Comparison of ENCODE assay signal across 28 mouse cellular contexts in the genomic region with DNA sequence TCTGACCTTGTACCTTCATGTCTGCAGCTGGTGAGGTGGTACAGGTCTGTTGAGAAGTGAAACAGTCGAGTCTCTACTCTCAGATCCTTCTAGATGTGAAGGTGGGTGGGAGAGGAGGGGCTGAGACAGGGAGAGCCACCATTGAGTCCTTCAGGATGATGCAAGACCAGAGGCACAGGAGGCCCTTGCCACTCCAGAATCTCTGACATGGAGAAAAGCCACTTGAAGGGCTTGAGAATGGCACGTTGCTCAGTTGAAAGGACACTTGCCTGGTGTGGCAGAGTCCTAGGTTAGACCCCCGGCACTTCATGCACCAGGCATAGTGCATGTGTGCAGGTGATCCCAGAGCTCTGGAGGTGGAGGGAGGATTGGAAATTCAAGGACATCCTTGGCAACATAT. TPM values are rescaled to one million over a fixed set of nuclear protein-coding genes. Genes with fewer than 3 reads are reported as not detected.
"Had no signal": no experiment of that assay in that cellular context is flagged by ENCODE, and none has a peak within 500 bp of the region (broad histone marks: within the 10 kb centered on the region; RNA-seq: fewer than 3 reads in every experiment).

No protein-coding gene starts in this region.

- H3K36me3 ChIP-seq: hindbrain, embryonic 10.5 days; hindbrain, embryonic 12.5 days; intestine, embryonic 15.5 days; kidney, embryonic 15.5 days; limb, embryonic 13.5 days had no signal

- H3K27me3 ChIP-seq: hindbrain, embryonic 12.5 days; intestine, embryonic 15.5 days; kidney, embryonic 15.5 days; limb, embryonic 13.5 days had no signal

- H3K4me3 ChIP-seq: heart, adult 2 months; hindbrain, embryonic 10.5 days; hindbrain, embryonic 12.5 days; intestine, embryonic 15.5 days; kidney, embryonic 15.5 days; limb, embryonic 13.5 days had no signal

- H3K9ac ChIP-seq: forebrain, postnatal 0 days; hindbrain, embryonic 12.5 days; hindbrain, embryonic 14.5 days; intestine, embryonic 15.5 days; kidney, embryonic 15.5 days; limb, embryonic 13.5 days had no signal

- DNase-seq: forebrain, postnatal 0 days; gastrocnemius, postnatal 14 days; gastrocnemius, postnatal 36 days; heart, adult 2 months; heart, postnatal 10 days; heart, postnatal 4 days; kidney, adult 11 months; kidney, adult 2 months; kidney, adult 9 months; kidney, postnatal 14 days; kidney, postnatal 36 days; layer of hippocampus, adult 9-11 months; layer of hippocampus, postnatal 36 days; left cerebral cortex, postnatal 4 days had no signal

- H3K9me3 ChIP-seq: hindbrain, embryonic 10.5 days; hindbrain, embryonic 12.5 days; intestine, embryonic 15.5 days; kidney, embryonic 15.5 days; limb, embryonic 13.5 days had no signal

- H3K4me2 ChIP-seq: heart, embryonic 11.5 days; hindbrain, embryonic 12.5 days; hindbrain, embryonic 14.5 days; intestine, embryonic 15.5 days; kidney, embryonic 15.5 days; limb, embryonic 13.5 days had no signal

- H3K27ac ChIP-seq: heart, adult 2 months; hindbrain, embryonic 10.5 days; hindbrain, embryonic 12.5 days; hindbrain, embryonic 14.5 days; intestine, embryonic 15.5 days; kidney, embryonic 15.5 days; kidney, postnatal 0 days; limb, embryonic 13.5 days had no signal

- ATAC-seq: forebrain, postnatal 0 days; hindbrain, embryonic 16.5 days; inflammation-experienced regulatory T-cells, adult 6 months; intestine, embryonic 15.5 days had no signal

- H3K4me1 ChIP-seq: intestine, embryonic 15.5 days had no signal

RNA-seq across cellular contexts. Expression of a gene that starts 35.3 kb away (rescaled TPM):
- polyA plus RNA-seq: forebrain, postnatal 0 days; gonadal fat pad, adult 2 months; heart, adult 2 months; heart, embryonic 11.5 days; heart, embryonic 14.5 days; heart, embryonic 16.5 days; hindbrain, embryonic 10.5 days; hindbrain, embryonic 12.5 days; hindbrain, embryonic 14.5 days; hindbrain, embryonic 16.5 days; inflammation-experienced regulatory T-cells, adult 6 months; intestine, embryonic 15.5 days; kidney, adult 2 months; kidney, embryonic 15.5 days; kidney, postnatal 0 days; limb, embryonic 11.5 days; limb, embryonic 13.5 days had no signal
